Mouse (Mus musculus): ENCODE results near the gene Ntn1.

The Ntn1 gene

DNA sequence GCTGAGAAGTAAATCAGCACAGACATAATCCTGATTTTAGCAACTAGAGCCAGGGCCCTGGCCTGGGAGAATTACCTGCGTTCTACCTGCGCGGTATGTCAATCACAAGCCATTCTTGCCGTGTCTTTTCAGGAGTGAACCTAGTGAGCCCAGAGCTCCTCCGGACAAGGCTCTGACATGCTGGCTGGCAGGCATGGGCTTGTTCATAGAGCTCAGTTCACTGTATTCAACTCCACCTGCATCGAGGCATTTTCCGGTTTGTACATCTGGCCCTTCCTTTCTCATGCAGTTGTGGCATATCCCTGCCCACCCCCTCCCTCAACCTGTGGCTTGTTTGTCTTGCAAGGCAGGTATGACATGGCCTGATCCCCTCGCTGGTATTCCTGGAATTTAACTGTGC lies 5.0 kb upstream of the Ntn1 start:
- DNase-seq, result no peak

DNA sequence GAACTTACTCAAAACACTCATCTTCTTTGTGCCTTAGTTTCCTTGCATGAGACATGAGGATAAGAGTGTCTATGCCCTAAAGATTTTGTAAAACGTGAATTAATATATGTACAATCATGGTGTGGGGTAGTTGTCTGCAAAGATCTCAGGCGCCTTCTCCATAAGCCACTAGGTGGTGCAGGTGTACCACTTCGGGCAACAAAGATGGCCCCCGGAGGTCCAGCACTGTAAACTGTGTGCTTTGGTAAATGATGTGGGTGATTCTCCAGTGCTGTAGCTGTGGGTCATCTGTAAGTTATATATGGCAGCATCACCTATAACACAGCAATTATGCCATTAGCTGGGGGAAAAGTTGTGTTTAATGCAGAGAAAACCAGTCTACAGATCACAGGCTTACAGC lies 3.6 kb upstream of the Ntn1 start:
- no peak for DNase-seq

DNA sequence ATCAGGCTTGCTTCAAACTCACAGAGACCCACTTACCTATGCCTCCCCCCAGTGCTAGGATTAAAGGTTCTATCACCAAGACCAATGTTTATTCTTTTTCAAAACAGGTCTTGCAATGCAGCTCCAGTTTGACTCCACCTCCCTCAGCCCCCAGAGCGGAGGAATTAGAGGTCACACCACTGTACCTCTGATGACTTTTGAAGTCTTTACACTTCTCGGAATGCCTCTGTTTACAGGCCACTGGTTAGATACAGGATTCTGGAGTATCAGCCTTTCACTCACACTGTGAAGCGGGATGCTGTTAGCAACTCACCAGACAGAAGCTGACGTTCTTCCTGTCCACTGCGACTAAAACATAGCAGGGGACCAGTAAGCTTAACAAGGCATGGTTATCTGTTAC lies 805 bp upstream of the Ntn1 start:
- DNase-seq, result no peak

DNA sequence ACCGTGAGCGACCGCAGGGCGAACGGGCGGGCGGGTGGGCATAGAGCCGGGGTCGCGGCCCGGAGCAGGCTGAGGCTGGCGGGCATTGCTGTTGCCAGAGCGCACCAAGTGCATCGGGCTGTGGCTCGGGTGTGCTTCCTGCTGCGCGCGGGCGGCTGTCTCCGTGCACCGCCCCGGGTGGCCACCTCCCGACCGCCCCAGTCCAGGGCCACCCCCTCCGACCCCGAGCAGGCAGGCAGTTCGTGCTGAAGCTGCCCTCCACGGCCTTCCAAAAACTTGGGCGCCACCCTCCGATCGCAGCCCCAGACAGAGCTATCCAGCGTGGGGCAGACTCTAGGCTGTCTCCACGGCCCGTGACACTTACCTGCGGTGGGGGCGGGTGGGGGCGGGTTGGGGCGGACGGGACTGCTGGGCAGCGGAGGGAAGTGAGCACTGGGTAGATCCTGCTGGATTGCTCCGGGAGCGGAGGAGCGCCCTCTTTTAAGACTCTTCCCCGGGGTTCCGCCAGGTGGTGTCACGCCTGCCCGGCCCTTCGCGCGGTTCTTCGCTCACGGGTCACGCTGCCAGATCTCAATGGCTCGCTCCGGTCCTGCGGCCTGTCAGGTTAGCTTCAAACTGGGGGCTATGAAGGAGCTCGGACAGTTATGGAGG lies 477 bp downstream of the Ntn1 start:
- no peak for DNase-seq

DNA sequence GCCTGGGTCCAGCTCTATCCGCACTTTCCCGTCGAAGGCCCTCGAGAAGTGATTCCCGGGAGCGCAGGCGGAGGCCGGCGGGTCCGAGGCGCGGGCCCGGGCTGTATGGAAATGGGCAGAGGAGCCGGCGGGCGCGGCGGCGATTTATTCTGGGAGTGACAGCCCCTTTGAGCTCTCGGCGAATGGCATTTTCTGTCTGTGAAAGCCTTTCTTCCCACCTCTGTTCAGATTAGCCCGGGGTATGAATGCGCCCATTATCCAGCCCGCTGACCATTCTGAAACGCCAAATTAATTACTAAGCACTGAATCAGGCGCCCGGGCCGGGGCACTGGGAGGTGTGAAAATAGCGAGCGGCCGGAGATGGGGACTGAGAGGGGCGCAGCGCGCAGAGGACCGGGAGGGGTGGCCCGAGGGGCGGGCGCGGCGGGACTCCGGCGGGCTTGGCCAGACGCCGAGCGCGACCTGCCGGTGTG lies 1.0 kb downstream of the Ntn1 start:
- DNase-seq, result no peak

DNA sequence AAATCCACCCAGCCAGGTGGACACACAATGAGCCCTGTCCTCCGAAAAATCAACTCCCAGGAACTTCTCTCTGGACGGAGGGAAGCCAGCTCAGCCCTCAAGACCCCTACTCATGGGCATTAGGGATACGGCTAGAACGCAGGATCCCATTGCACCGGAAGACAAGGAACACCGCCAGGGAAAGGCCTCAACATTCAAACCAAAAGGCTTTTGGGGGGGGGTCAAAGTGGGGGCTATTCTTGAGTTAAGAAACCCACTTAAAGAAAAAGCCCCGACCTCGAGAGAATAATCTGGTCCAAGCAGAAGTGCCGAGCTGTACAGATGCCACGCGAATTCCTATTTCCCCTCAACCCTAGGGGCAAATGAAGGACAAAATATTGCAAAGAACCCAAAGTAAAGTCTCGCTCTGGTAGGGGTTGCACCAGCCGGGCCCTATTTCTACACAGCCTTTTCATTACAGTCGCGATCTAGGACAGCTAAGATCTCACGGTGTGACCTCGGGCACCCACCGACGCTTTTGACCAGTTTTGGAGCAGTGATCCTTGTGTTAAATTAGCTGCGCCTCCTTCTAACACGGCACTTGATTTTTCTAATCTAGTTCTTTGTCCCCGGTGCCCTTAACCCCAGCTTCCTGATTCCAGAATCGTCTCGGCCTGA lies 1.6 kb downstream of the Ntn1 start:
- DNase-seq, result no peak

DNA sequence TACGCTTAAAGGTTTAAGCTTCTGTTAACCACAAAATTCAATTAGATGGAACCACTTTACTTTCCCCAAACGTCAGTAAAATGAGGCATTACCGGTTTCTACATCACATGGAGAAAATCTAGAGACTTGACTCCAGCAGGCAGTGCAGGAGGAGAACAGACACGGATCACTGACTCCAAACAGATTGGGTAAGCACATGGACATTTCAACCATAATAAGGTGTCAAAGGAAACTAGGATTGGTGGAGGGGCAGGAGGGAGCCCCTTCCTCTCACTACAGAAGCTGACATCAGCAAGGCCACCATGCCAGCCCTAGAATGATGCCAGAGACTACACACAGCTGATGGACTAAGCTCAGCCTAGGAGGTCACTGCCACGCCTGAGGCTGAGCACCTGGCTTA lies 5.1 kb downstream of the Ntn1 start:
- no peak for DNase-seq

DNA sequence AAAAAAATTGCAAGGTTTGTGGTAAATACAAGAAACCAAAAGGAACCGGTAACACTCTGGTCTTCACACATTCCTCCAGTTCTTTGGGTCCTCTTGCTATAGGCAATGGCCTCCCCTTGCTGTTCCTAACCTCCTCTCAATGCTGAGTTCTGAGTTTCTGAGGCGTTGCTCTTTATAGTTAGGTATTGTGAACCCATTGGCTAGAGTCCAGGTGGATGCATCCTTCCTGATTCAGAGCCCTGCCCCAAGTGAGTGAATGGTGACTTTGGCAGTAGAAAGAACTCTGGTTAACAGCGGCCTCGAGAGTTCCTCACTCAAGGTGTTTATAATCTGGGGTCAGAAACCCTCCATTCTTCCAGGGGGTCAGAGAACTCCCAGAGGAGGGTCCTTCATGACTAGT lies 5.9 kb downstream of the Ntn1 start:
- no peak for DNase-seq

DNA sequence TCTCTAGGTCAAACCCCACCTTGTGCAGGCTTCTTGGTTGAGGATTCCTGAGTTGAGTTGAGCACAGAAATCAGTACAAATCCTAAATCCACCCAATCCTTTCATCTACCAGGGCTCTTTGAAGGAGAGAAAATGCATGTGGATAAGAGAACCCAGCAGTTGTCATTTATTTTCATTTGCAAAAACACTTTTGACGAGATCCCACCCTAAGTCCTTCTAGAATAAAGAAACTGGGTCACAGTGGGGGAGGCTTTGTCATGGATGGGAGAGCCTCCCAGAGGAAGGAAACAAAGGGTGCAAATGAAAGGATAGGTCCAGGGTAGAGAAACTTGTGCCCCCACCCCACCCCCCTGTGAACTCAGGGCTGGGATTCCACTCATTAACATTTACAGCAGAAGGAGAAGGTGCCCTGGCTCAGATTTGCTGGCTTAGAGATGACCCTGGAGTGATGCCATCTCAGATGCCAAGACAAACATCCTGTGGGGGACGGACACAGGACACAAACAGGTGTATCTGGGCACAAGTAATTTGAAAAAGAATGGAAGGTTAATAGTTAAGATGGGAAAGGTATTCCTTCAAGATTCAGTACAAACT lies 6.6 kb downstream of the Ntn1 start:
- DNase-seq, result no peak

DNA sequence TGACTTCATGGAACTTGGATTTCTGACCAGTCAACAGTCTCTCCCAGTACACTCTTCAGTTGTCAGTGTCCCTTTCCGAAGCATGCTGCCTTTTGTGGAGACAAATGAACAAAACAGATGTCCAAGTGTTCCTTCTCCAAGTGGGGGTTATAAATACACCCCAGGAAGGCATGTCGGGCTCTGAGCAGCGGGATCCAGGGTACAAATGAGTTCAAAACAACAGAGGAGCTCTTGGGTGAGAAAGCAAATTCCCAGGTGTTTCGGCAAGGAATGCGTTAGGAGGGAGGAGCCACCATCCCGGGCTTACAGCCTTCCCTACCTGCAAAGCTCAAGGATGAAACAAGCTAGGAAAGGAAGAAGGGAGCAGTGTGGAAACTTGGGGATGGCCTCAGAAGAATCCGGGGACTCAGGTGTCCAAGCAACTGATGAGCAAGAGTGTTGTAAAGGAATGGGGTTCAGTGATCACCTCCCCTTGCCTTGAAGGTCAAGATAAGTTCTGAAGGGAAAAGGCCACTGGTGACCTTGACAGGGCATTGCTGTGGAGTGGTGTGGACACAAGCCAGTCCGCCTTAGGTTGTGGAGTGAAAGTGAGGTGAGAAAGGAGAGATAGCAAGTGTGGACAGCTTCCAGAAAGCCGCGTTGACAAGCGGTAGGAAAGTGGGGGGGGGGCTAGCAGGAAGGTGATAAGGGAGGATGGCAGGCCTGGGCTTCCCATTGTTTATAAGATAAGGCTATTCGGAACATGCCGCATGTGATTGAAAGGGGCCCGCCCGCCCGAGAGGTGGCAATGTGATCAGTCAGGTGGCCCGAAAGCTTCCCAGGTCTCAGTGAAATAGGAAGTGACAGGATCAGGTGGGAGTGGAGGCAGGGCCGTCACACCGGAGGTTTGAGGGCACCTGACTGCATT lies 10.0 kb downstream of the Ntn1 start:
- no peak for DNase-seq

DNA sequence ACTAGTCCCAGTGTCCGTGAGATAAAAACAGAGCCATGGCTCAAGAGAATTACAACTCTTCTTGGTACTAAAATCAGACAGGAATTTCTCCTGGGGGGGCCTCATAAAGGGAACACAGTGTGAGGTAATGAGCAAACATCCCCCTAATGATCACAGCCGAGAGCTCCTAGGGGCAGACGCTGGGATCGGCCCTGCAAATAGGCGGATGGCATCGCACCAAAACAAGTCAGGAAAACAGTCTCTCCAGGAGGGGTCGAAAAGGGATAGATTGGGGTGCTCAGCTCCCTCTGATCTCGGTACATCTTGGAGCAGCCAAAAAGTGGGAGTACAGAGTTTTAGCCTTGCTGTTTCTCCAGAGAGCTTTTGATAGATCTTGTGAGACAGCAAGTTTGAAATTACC lies 11.0 kb downstream of the Ntn1 start:
- no peak for DNase-seq

DNA sequence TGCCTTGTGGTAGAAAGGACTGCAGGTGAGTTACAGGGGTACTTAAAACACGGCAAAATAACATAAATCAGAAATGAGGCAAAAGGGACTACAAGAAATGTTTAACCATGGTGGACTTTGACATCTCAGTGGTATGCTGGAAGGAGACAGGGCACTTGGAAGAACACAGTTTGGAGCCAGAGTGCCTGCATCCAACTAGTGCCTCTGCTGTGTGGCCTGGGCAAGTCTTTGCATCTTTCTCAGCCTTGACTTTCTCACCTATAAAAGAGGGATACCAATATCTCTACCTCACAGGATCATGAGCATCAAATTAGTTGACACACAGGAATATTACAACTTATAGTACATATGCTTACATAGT lies 12.0 kb downstream of the Ntn1 start:
- DNase-seq, result no peak

DNA sequence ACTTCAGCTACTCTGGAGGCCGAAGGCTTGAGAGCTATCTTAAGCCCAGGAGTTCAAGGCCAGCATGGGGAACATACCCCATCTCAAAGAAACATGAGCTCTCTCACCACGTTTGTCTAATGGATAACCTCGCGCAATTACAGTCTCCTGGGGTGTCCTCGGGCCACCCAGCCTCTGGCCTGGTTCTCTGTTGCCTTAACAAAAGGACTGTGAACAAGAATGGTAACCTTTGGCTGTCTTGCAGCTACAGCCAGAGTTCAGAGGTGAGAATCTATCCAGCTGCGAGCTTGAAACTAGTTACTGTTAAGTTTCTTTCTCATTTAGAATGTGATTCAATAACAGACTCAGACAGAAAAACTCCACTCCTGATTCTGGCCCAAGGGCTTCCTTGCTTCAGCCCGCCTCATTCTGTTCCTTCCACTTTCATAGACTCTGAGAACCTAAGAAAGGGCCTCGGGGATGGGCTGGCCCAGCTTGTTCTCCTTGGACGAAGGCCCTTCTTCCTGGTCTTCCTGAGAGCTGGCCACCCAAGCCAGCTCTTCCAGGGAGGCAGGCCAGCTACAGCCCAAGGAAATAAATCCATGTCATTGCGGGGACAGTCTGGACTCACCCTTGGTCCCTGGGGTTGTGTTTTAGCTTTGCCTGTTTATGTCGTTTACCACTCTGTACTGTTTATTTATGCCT lies 12.5 kb downstream of the Ntn1 start:
- no peak for DNase-seq

DNA sequence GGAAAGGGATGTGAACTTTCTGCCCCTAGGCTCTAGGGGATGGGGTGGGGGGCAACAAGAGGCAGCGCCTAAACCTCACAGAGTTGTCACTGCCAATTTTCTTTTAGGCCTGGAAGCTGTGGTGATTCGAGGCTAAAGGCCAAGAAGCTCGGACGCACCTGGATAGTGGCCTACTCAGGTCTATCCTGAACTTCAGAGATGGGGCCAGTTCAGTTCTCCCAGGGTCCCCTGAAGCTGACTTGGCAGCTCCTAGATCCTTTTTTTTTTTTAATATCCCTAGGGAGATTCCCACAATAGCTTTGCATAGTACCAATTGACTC lies 13.2 kb downstream of the Ntn1 start:
- no peak for DNase-seq

DNA sequence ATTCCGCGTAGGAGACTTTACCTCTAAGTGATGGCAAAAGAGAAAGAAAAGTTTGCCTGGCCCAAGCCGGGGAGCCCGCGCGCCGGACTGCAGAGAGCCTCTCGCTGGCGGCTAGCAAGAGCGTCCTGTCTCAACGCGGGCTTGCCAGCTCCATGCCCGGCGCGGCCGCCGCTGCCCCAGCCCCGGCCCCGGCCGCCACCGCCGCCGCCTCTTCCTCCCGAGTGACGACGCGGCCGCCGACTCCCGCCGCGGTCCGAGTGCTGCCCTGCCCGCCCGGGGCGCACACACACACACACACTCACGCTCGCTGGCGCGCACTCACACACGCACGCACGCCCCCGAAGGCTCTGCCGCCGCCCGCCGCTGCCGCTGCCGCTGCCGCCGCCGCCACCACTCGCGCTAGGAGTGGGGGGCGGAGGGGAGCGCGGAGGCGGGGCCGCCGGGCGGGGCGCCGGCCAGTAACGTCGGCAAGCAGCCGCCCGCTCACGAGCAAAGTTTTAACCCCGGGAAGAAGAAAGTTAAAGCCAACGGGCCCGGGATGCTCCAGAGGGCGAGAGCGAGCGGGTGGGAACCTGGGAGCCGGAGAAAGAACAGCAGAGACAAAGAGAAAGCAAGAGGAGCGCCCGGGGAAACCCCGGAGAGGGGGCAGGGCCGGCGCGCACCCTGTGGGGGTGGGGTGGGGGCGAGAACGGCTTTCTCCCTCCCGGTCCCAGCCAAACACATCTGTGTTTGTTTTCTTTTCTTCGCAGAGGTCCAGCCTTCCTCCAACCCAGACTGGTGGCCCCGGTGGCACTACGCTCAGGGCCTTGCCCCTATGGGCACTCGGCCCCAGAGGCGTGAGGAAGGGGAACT lies 13.8 kb downstream of the Ntn1 start:
- peak; percentile 23 to 27 for DNase-seq

DNA sequence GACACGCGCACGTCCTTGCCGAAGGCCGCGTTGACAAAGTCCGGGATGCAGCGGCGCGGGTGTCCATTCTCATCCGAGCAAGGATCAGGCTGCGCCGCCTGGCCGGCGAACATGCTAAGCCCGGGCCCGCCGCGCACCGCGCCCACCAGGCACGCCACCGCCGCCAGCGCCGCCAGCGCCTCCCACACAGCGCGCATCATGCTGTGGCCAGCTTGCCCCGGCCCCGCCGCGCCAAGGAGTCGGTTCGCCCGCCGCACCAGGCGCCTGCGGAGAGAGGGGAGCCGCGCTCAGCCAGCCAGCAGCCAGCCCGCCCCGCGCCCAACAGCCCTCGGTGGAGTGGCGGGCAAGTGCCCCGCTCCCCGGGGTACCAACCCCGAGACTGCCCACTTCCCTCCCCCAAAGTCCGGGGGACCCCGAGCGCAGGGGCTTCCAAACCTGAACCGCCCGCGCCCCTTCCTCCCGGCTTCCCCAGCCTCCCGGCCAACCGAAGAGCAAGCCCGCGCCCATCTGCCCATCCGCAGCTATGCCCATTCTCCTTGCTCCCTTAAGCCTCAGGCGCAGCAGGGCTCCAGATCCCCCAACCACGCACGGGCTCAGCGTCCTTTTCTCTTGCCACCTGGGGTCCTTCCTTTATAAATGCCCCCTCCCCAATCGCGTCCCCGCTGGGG lies 14.6 kb downstream of the Ntn1 start:
- DNase-seq, result peak in 1 of 2 experiments; percentile 11

DNA sequence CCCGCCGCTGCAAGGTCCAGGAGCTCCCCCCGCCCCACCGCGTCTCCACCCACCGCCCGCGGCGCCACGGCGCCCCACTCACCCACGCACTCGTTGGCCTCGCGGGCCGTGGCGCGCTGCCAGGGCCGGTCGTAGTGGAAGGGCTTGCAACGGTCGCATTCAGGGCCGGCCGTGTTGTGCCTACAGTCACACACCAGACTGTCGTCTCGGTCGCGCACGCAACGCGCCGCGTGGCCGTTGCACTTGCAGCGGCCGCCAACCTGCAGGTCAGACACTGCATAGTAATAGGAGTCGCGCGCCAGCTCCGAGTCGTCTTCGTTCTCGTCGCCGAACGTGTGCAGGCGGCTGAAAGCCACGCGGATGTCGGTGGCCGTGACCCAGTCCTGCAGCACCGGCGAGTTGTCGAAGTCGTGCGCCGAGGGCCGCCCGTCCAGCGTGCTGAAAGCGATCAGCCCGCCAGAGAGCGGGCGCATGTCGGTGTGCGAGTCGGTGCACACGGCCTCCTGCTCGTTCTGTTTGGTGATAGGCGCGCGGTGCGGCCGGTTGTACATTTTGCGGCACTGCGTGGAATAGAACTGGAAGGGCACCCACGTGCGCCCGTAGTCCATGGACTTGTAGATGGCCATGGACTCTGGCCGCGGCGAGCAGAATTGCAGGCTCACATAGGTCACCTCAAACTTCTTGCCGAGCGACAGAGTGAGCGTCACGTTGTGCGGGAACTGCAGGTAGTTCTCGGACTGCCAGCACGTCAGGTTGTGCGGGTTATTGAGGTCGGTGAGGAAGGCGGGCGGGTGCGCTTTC lies 15.4 kb downstream of the Ntn1 start:
- peak in 1 of 2 experiments; percentile 8 for DNase-seq

DNA sequence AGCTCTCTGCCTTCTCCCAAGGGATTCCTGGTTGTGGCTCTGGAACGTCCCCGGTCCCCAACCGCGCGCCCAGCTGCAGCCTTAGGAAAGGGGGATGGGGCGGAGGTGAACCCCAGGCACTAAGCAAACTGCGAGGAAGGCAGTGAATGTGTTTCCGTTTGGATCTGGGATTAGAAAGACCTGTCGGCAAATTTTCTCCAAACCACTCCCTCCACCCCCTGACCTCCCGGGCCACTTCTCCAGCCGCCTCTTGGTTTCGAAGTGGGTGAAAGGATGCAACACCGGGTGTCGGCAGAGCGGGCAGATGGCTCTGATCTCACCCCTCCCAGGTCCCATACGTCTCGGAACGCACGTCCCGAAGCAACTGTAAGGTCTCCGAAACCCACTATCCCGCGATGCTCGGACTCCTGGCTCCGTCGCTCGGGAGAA lies 16.0 kb downstream of the Ntn1 start:
- DNase-seq, result no peak

DNA sequence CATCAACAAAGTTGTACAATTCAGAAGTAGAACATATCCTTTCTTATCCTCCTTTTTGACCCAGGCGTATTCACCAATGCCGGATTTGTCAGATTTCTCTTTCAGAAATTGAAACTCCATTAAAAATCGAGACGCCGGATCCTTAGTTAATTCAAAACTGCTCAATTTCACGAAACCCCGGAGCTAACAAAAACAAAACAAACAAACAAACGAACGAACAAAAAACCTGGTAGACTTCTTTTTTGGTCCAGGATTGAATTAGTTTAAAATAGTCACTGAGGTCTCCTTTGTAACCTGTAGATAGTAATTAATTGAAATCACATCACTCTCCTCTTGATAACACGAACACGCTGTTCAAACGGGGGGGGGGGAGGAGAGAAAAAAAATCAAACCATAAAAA lies 16.5 kb downstream of the Ntn1 start:
- no peak for DNase-seq

DNA sequence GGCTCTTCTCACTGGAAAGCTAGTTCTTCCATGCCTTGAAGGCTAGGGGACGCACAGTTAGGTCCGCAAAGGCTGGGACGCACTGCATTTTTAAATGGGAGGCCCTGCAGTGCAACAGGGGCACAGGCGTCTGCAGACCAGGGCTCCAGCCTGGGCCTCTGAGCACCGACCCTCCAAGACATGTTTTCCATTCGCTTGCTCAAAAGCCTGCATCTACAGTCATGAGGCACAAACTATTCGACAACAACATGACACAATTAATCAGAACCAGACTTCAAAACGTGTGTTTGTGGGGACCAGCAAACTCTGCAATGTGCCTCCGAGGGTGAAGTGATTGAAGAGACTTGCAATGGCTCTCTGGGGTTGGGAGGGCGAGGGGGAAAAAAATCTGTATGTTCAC lies 17.1 kb downstream of the Ntn1 start:
- DNase-seq, result no peak

DNA sequence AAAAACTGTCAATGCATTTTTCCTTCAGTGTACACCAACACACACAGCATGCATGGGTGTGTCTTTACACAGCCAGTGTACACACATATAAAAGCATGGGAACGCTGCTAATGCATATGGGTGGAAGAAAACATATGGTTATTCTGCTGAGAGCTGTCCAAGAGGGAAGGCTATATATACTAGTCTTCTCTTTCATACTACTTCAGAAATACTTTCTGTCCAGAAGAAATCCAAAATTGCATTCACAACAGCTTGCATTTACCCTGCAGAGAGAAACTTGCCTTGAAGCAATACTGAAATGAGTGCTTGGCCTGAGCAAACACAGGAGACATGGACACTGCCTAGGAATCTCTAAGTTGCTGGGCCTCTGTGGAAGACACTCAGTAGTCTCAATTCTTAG lies 18.8 kb downstream of the Ntn1 start:
- DNase-seq, result no peak
